8 mouse cellular contexts compared by ENCODE assay signal in the genomic region with DNA sequence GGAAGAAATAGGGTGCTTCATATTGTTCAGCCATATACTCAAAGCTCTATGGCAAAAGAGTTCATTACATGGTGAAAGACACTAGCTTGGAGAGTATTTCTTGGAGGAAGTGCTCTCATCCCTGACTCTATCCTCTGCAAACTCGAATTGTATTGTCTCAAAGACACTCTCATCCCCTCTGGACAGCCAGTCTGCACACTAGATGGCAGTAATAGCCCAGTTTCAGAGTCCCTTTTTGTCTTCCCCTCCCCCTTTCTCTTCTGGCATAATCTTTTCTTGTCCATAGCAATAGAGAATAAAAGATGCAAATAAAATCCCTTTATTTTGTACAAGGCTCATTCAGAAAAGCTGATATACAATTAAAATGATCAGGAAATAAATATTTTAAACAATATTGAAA.
DNase-seq lines count a peak whose midpoint lies in the region; ATAC-seq and TF ChIP-seq lines count a peak whose summit lies in the region.

No protein-coding gene starts in this region.

- no peaks in the 10 kb centered on the region for H3K79me2 ChIP-seq in CH12.LX (replicated peaks; ENCODE audit: control insufficient read depth, extremely low read depth, insufficient read depth, poor library complexity, severe bottlenecking)

- TF ChIP-seq RAD21 in CH12.LX (IDR thresholded peaks at IDR 0.05; ENCODE audit: low read depth, low read length) = peak; percentile 76

- H3K9me3 ChIP-seq in CH12.LX (replicated peaks; ENCODE audit: low read length) = no peaks in the 10 kb centered on the region
- no peaks in the 10 kb centered on the region for H3K9me3 ChIP-seq in embryonic facial prominence, embryonic 12.5 days
- H3K9me3 ChIP-seq in hindbrain, embryonic 10.5 days = no peaks in the 10 kb centered on the region

- TF ChIP-seq POLR2A in CH12.LX (IDR thresholded peaks at IDR 0.05; ENCODE audit: low read depth, low read length) = no peak

- no peak overlapping the region for H3K4me2 ChIP-seq in CH12.LX (ENCODE audit: insufficient read depth, low read depth, poor library complexity, severe bottlenecking)
- no peak overlapping the region for H3K4me2 ChIP-seq in embryonic facial prominence, embryonic 12.5 days (replicated peaks)

- TF ChIP-seq CTCF in CH12.LX (conservative IDR thresholded peaks at IDR 0.05 in 1 of 2, IDR thresholded peaks at IDR 0.05 in 1 of 2; ENCODE audit: low read depth in 2 of 2, low read length in 2 of 2) = peak; percentile 46 to 57

- no peak for TF ChIP-seq EP300 in CH12.LX (IDR thresholded peaks at IDR 0.05; ENCODE audit: low read length)

- ATAC-seq in embryonic facial prominence, embryonic 12.5 days (ENCODE audit: insufficient number of reproducible peaks, insufficient read depth, low FRiP score, low TSS enrichment) = peak; percentile 72; the same call in 1 of the 2 replicates

- no peak overlapping the region for H3K4me3 ChIP-seq in CH12.LX (replicated peaks in 1 of 3; ENCODE audit: low read depth in 2 of 3, low read length in 2 of 3, poor library complexity in 1 of 3)
- H3K4me3 ChIP-seq in embryonic facial prominence, embryonic 12.5 days = no peak overlapping the region
- no peak overlapping the region for H3K4me3 ChIP-seq in hindbrain, embryonic 10.5 days

- dilution Hi-C loops in CH12.LX (cut with MboI; ENCODE audit: extremely low pct_ligation_motif_present, extremely low pct_unique_long_range_greater_than_20kb, low sequenced_read_pairs) = no loop called here

- 0% methylated on average over 1 of the region's 1 CpGs for WGBS in embryonic facial prominence, embryonic 12.5 days
- 4% methylated on average over 1 of the region's 1 CpGs for WGBS in hindbrain, embryonic 10.5 days

- DNase-seq in CH12.LX (ENCODE audit: extremely low read depth) = peak; percentile 60
- peak; percentile 65 for DNase-seq in adrenal gland, postnatal 14 days
- DNase-seq in hindbrain, embryonic 10.5 days (ENCODE audit: low spot score) = peak; percentile 68
- peak; percentile 36 to 73 for DNase-seq in layer of hippocampus, adult 18-20 months (ENCODE audit: low spot score in 2 of 2)
- peak; percentile 78 for DNase-seq in lung, postnatal 10 days
- peak; percentile 82 to 83 for DNase-seq in right cerebral cortex, postnatal 10 days (ENCODE audit: low spot score in 2 of 2)
- no peak for DNase-seq in c-Kit-positive CD71-positive TER-119-positive erythroid progenitor cells, embryonic 14.5 days (ENCODE audit: low spot score)

- H3K27me3 ChIP-seq in CH12.LX (replicated peaks) = no peaks in the 10 kb centered on the region
- no peaks in the 10 kb centered on the region for H3K27me3 ChIP-seq in embryonic facial prominence, embryonic 12.5 days
- no peaks in the 10 kb centered on the region for H3K27me3 ChIP-seq in hindbrain, embryonic 10.5 days (ENCODE audit: insufficient read depth, poor library complexity, severe bottlenecking)

- in situ Hi-C loops in CH12.LX (cut with MboI; ENCODE audit: low pct_ligation_motif_present, low pct_unique_long_range_greater_than_20kb, low sequenced_read_pairs) = no loop called here

- no peaks in the 10 kb centered on the region for H3K36me3 ChIP-seq in CH12.LX (replicated peaks in 1 of 2; ENCODE audit: control insufficient read depth in 1 of 2, insufficient read depth in 1 of 2, low read length in 1 of 2)
- no peaks in the 10 kb centered on the region for H3K36me3 ChIP-seq in embryonic facial prominence, embryonic 12.5 days
- H3K36me3 ChIP-seq in hindbrain, embryonic 10.5 days = no peaks in the 10 kb centered on the region

- H3K4me1 ChIP-seq in CH12.LX (ENCODE audit: control insufficient read depth in 1 of 2, insufficient read depth in 2 of 2) = no peaks in the 10 kb centered on the region
- H3K4me1 ChIP-seq in embryonic facial prominence, embryonic 12.5 days = peaks cover 13% of the 10 kb centered on the region; the same call in 1 of the 2 replicates
- peaks cover 26% of the 10 kb centered on the region for H3K4me1 ChIP-seq in hindbrain, embryonic 10.5 days (replicated peaks)

- no peak overlapping the region for H3K27ac ChIP-seq in CH12.LX (ENCODE audit: insufficient read depth, low read depth)
- H3K27ac ChIP-seq in embryonic facial prominence, embryonic 12.5 days = no peak overlapping the region
- H3K27ac ChIP-seq in hindbrain, embryonic 10.5 days = peak overlapping the region; percentile 84

- no peak overlapping the region for H3K9ac ChIP-seq in CH12.LX (ENCODE audit: insufficient read depth, low read depth)
- no peak overlapping the region for H3K9ac ChIP-seq in embryonic facial prominence, embryonic 12.5 days

TF ChIP-seq in CH12.LX, 34 proteins besides CTCF, POLR2A, EP300 and RAD21:
- no peak for TF ChIP-seq ZNF384 (IDR thresholded peaks at IDR 0.05; ENCODE audit: low read depth, low read length)
- no peak for TF ChIP-seq POLR2AphosphoS2 (IDR thresholded peaks at IDR 0.05; ENCODE audit: low read depth, low read length)
- TF ChIP-seq CHD2 (IDR thresholded peaks at IDR 0.05; ENCODE audit: low read length) = peak; percentile 65
- TF ChIP-seq UBTF (IDR thresholded peaks at IDR 0.05; ENCODE audit: low read depth, low read length) = no peak
- TF ChIP-seq RCOR1 (conservative IDR thresholded peaks at IDR 0.05; ENCODE audit: low read depth, low read length) = no peak
- TF ChIP-seq SMC3 (IDR thresholded peaks at IDR 0.05; ENCODE audit: low read depth, low read length) = peak; percentile 53
- TF ChIP-seq TBP (conservative IDR thresholded peaks at IDR 0.05; ENCODE audit: low read depth, low read length) = no peak
- TF ChIP-seq NRF1 (IDR thresholded peaks at IDR 0.05; ENCODE audit: low read depth, low read length) = no peak
- 0 out of 2 replicates have a peak, but pooled peaks have one; percentile 1 for TF ChIP-seq ZC3H11A (IDR thresholded peaks at IDR 0.05; ENCODE audit: low read depth, low read length)
- no peak for TF ChIP-seq MAFK (IDR thresholded peaks at IDR 0.05; ENCODE audit: insufficient replicate concordance, low read length)
- no peak for TF ChIP-seq ETS1 (conservative IDR thresholded peaks at IDR 0.05; ENCODE audit: low read depth, low read length)
- TF ChIP-seq TCF12 (IDR thresholded peaks at IDR 0.05; ENCODE audit: low read depth, low read length) = no peak
- no peak for TF ChIP-seq SIN3A (IDR thresholded peaks at IDR 0.05; ENCODE audit: low read length)
- TF ChIP-seq USF2 (conservative IDR thresholded peaks at IDR 0.05; ENCODE audit: low read depth, low read length) = no peak
- no peak for TF ChIP-seq MYC (IDR thresholded peaks at IDR 0.05; ENCODE audit: low read depth, low read length)
- no peak for TF ChIP-seq HCFC1 (IDR thresholded peaks at IDR 0.05; ENCODE audit: low read depth, low read length)
- no peak for TF ChIP-seq IRF4 (IDR thresholded peaks at IDR 0.05; ENCODE audit: low read depth, low read length)
- no peak for TF ChIP-seq ZMIZ1 (IDR thresholded peaks at IDR 0.05; ENCODE audit: low read depth, low read length)
- TF ChIP-seq E2F4 (IDR thresholded peaks at IDR 0.05; ENCODE audit: insufficient replicate concordance, low read depth, low read length) = no peak
- no peak for TF ChIP-seq JUND (conservative IDR thresholded peaks at IDR 0.05; ENCODE audit: low read depth, low read length)
- no peak for TF ChIP-seq BHLHE40 (IDR thresholded peaks at IDR 0.05; ENCODE audit: low read depth, low read length)
- TF ChIP-seq MXI1 (IDR thresholded peaks at IDR 0.05; ENCODE audit: low read depth, low read length) = no peak
- TF ChIP-seq CHD1 (IDR thresholded peaks at IDR 0.05; ENCODE audit: low read depth, low read length) = no peak
- no peak for TF ChIP-seq JUN (IDR thresholded peaks at IDR 0.05; ENCODE audit: insufficient read depth, low read depth, low read length)
- no peak for TF ChIP-seq PAX5 (IDR thresholded peaks at IDR 0.05; ENCODE audit: low read length)
